Mouse (Mus musculus) C2C12 (cell line): ENCODE results near the gene Tmem190. TPM values are rescaled to one million over a fixed set of nuclear protein-coding genes. Genes with fewer than 3 reads are reported as not detected.

Source experiments
- H3K27me3 ChIP-seq: one replicate; pipeline ENCODE4 v1.6.1; 2011; ENCODE audit not compliant: control insufficient read depth, insufficient read depth, insufficient read length
- H3K36me3 ChIP-seq: one replicate; pipeline ENCODE4 v1.6.1; 2011; ENCODE audit not compliant: control insufficient read depth, insufficient read depth
- H3K4me3 ChIP-seq: one replicate; pipeline ENCODE4 v1.5.1; 2011; ENCODE audit warnings: mild to moderate bottlenecking, control low read depth; ENCODE audit not compliant: poor library complexity, insufficient read depth, severe bottlenecking
- H3K79me2 ChIP-seq: one replicate; pipeline ENCODE4 v1.6.1; 2011; ENCODE audit not compliant: control insufficient read depth, insufficient read depth
- H3K79me3 ChIP-seq: one replicate; pipeline ENCODE4 v1.6.1; 2011; ENCODE audit warnings: low read depth, control low read depth
- H3ac ChIP-seq: one replicate; pipeline ENCODE3; 2011; ENCODE audit warnings: low read depth; ENCODE audit not compliant: control insufficient read depth, insufficient read length
- CEBPB ChIP-seq: IDR thresholded peaks from one replicate; pipeline ENCODE4 v1.6.1; 2011; ENCODE audit warnings: low read depth, mild to moderate bottlenecking, control low read depth, moderate library complexity
- CTCF ChIP-seq: IDR thresholded peaks from one replicate; pipeline ENCODE4 v1.5.1; 2011; ENCODE audit not compliant: control insufficient read depth, insufficient read depth, insufficient read length
- FOSL1 ChIP-seq: IDR thresholded peaks from one replicate; pipeline ENCODE4 v1.8.0; 2011; ENCODE audit warnings: mild to moderate bottlenecking, low read length; ENCODE audit not compliant: poor library complexity, insufficient read depth, severe bottlenecking
- MAX ChIP-seq: IDR thresholded peaks from one replicate; pipeline ENCODE4 v1.6.1; 2011; ENCODE audit warnings: mild to moderate bottlenecking, control low read depth
- MYOD1 ChIP-seq: IDR thresholded peaks from one replicate; pipeline ENCODE4 v1.6.1; 2011; ENCODE audit warnings: low read depth; ENCODE audit not compliant: control insufficient read depth, insufficient read length
- MYOG ChIP-seq: IDR thresholded peaks from one replicate; pipeline ENCODE4 v1.6.1; 2011; ENCODE audit not compliant: control insufficient read depth, insufficient read length; ENCODE audit errors: extremely low read depth
- USF1 ChIP-seq: IDR thresholded peaks from one replicate; pipeline ENCODE4 v1.6.1; 2011; ENCODE audit warnings: low read depth, mild to moderate bottlenecking, control low read depth, moderate library complexity
- polyA plus RNA-seq: library from polyadenylated mRNA; unstranded; fragments of >200 nt; fragmentation: generic; extraction: Trizol; gene quantifications from one replicate; pipeline ENCODE4 v1.2.1, GENCODE M21; 2012; ENCODE audit warnings: missing spikeins

Gene Tmem190
- polyA plus RNA-seq, 1 experiment: 0.84 TPM

DNA sequence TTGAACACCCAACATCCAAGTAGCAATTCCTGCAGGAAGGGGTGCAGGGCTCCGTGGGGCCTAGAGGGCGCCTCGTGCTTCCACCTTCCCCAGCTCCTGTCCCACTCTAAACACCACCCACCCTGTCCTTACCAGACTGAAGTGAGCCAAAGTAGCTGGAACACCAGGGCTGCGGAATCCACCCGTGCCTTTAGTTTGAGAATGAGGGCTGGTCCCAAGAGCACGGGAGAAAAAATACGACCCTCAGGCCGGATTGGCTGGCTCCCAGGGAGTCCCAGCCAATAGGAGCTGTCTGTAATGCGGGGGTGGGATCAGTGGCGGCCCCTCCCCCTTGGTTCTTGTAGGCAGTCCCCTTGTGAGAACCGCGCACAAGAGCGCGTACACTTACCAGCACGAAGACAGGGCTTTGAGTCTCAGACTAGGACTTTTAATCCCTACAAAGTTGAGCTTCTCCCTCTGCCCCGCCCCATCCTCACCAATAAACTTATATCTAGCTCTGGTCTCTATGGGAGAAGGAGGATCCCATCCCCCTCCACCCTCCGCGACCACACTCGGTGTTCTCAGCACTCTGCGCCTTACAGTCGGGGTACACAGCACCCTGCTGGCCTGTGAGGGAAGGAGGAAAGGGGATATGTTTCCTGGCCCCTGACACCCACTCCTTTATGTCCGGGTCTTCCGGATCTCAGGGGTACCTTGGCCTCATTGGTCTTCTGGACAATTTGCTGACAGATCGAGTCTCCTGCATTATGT is 29.7 kb upstream of the Tmem190 start, which contains the start of gene Cox6b2:
Cox6b2 (minus strand) TSS at position 274 of the 750 bp plus-strand sequence.
- Histone ChIP-seq H3K27me3 (peaks cover 4% of the 10 kb centered on the region), H3K79me3 (no peaks in the 10 kb centered on the region), H3ac (no peak within 1 kb of the TSS), H3K4me3 (no peak within 1 kb of the TSS), H3K79me2 (no peaks in the 10 kb centered on the region), H3K36me3 (no peaks in the 10 kb centered on the region)
- TF ChIP-seq MAX (no peak), CEBPB (no peak), CTCF (no peak)

DNA sequence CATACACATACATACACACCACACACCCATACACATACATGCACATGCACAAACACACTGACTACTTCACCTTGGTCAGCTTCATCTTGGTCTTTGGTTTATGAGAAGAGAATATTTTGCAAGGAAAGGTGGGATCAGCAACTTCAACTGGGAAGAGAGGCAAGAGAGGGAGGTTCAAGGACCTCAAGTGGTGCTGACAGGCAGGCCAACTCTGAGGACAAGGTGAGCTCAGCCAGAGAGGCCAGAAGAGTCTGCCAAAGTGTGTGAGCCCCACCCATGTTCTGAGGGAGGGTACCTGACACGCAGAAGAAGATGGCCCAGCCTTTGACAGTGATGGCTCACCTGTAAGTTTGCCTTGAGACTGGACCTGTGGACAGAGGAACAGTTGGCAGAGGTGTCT is 23.1 kb upstream of the Tmem190 start:
- no peak for TF ChIP-seq MAX
- no peak for TF ChIP-seq CTCF
- no peak for TF ChIP-seq FOSL1
- no peak for TF ChIP-seq USF1
- no peak for TF ChIP-seq CEBPB
- no peak for TF ChIP-seq MYOG
- no peak for TF ChIP-seq MYOD1
- Histone ChIP-seq H3ac (no peak overlapping the region), H3K79me3 (no peaks in the 10 kb centered on the region), H3K79me2 (no peaks in the 10 kb centered on the region), H3K4me3 (no peak overlapping the region), H3K36me3 (no peaks in the 10 kb centered on the region), H3K27me3 (peaks cover 9% of the 10 kb centered on the region)

DNA sequence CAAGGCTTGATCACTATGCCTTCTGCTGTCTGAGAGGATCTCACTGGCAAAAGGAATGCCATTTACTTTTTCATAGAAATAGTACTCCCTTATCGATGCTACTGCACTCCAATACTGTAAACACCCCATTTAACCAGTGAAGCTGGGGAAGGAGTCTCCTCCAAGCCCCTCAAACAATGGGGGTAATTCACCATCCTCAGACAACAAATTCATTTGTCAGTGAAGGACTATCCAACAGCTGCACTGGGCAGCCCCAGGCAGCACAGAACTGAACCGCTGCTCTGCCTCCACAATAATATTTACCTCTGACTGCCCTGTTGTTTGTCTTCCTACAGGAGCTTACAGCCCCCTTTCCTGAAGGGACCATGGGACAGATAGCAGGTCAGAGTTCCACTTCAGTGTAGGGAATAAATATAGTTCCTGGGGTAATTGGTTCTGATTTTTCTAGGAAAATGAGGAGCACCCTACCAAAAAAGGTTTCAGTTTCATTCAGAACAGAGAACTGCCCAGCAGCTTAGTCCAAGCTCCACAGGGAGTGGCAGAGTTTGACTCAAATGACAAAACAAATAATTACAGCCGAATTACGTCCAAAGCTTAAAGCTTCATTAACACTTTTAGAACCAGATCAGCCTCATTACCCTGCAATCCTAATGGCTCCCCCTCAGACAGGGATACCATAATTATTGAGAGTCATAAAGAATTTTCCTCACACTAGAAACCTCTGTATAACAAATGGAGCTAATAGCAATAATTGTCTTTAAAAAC is 17.6 kb upstream of the Tmem190 start:
- H3K4me3 ChIP-seq: no peak overlapping the region
- no peaks in the 10 kb centered on the region for H3K79me3 ChIP-seq
- no peaks in the 10 kb centered on the region for H3K36me3 ChIP-seq
- H3K79me2 ChIP-seq: no peaks in the 10 kb centered on the region
- no peak for TF ChIP-seq MAX
- TF ChIP-seq USF1: no peak
- no peak for TF ChIP-seq MYOG
- no peak for TF ChIP-seq MYOD1
- TF ChIP-seq FOSL1: no peak
- no peak for TF ChIP-seq CTCF
- TF ChIP-seq CEBPB: no peak
- H3K27me3 ChIP-seq: peaks cover 5% of the 10 kb centered on the region
- H3ac ChIP-seq: no peak overlapping the region

DNA sequence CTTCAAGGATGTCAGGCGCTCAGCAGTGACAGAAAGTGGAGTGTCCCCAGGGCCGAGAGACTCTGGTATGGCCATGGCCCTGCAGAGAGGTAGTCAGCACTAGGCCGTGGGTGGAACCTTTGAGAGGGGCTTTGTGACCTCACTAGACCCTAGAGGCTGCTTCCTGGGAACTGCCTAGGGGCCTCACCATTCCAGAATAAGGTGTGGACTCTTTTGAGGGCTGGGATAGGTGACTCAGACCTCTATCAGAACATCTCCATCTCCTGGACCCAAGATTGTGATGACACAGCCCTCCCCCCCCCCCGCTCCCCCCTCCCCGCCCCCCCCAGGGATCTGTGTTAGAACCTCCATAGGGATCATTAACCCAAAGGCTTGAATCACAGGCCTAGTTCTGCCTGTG is 11.5 kb upstream of the Tmem190 start, which contains the start of gene Fam71e2:
Fam71e2 (minus strand) TSS at position 101 of the 400 bp plus-strand sequence.
- Histone ChIP-seq H3K79me2 (no peaks in the 10 kb centered on the region), H3K36me3 (no peaks in the 10 kb centered on the region), H3K79me3 (no peaks in the 10 kb centered on the region), H3K4me3 (no peak within 1 kb of the TSS), H3ac (no peak within 1 kb of the TSS), H3K27me3 (peaks cover 8% of the 10 kb centered on the region)
- TF ChIP-seq MAX: no peak
- no peak for TF ChIP-seq FOSL1
- no peak for TF ChIP-seq USF1
- no peak for TF ChIP-seq CTCF
- TF ChIP-seq CEBPB: no peak
- TF ChIP-seq MYOD1: no peak
- no peak for TF ChIP-seq MYOG

DNA sequence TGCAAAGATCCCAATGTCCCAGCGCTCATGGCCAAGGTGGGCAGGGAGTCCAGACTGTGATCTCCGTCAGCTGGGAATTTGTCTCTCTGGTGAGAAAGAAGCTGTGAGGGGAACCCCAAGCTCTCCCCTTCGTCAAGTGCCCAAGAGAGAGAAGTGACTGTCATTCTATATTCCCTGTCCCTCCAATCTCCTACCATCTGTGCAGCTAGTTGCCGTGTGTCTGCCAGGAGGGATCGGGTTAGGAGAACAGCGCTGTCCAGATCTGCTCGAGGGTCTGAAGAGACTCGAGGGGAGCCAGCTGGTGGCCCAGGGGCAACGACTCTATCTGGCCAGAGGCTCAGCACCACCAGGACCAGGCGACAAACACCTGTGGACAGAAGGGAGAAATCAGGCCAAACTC is 6.6 kb upstream of the Tmem190 start:
- Histone ChIP-seq H3K27me3 (peaks cover 5% of the 10 kb centered on the region), H3K79me2 (no peaks in the 10 kb centered on the region), H3K79me3 (no peaks in the 10 kb centered on the region), H3ac (no peak overlapping the region), H3K36me3 (no peaks in the 10 kb centered on the region), H3K4me3 (no peak overlapping the region)
- no peak for TF ChIP-seq CTCF
- TF ChIP-seq MYOG: no peak
- no peak for TF ChIP-seq FOSL1
- no peak for TF ChIP-seq MAX
- no peak for TF ChIP-seq MYOD1
- TF ChIP-seq USF1: no peak
- TF ChIP-seq CEBPB: no peak
